8 mouse cellular contexts compared by ENCODE assay signal in genomic region chr17:45663106-45663919, GRCm38 (mm10). TPM values are rescaled to one million over a fixed set of nuclear protein-coding genes. Genes with fewer than 3 reads are reported as not detected.
DNase-seq lines count a peak whose midpoint lies in the region; ATAC-seq and TF ChIP-seq lines count a peak whose summit lies in the region.

No protein-coding gene starts in this region.

- no peak overlapping the region for H3K4me3 ChIP-seq in hindbrain, postnatal 0 days (ENCODE audit: low read length)

- peak overlapping the region; percentile 25; the same call in 1 of the 2 replicates for H3K4me2 ChIP-seq in hindbrain, postnatal 0 days (ENCODE audit: low read depth, low read length)

- no peaks in the 10 kb centered on the region for H3K4me1 ChIP-seq in hindbrain, postnatal 0 days (ENCODE audit: insufficient read depth, low read length)

- WGBS in hindbrain, postnatal 0 days: 23% methylated on average over 27 of the region's 27 CpGs

- peaks cover 41% of the 10 kb centered on the region for H3K36me3 ChIP-seq in hindbrain, postnatal 0 days (ENCODE audit: insufficient read depth, low read length)

- peak; percentile 98 for TF ChIP-seq CTCF in hindbrain, postnatal 0 days (IDR thresholded peaks at IDR 0.05; ENCODE audit: low read depth)

- peak; percentile 85 for ATAC-seq in hindbrain, postnatal 0 days

- DNase-seq in NIH3T3 (ENCODE audit: low read depth) (peak; percentile 41), adipocyte (ENCODE audit: low spot score) (no peak)
- DNase-seq in cerebellum, postnatal 10 days: peak; percentile 92 to 95
- peak; percentile 78 to 84 for DNase-seq in frontal cortex, postnatal 36 days (ENCODE audit: low spot score in 2 of 2)
- DNase-seq in hindbrain, postnatal 0 days (ENCODE audit: low spot score): peak; percentile 89
- DNase-seq in left cerebral cortex, adult 18-20 months (ENCODE audit: low spot score in 2 of 2): peak; percentile 82 to 85
- peak; percentile 75 to 83 for DNase-seq in lung, postnatal 4 days
- peak; percentile 83 to 88 for DNase-seq in right cerebral cortex, postnatal 10 days (ENCODE audit: low spot score in 2 of 2)

- H3K27ac ChIP-seq in hindbrain, postnatal 0 days: no peak overlapping the region

- no peak overlapping the region; the same call in 1 of the 2 replicates for H3K9ac ChIP-seq in hindbrain, postnatal 0 days (replicated peaks; ENCODE audit: low read length)

- H3K9me3 ChIP-seq in hindbrain, postnatal 0 days (ENCODE audit: low read length): no peaks in the 10 kb centered on the region

- no peaks in the 10 kb centered on the region for H3K27me3 ChIP-seq in hindbrain, postnatal 0 days (ENCODE audit: insufficient read depth, low read length)

RNA-seq across cellular contexts. Expression of gene Capn11, which starts 4.2 kb away (rescaled TPM):
- 0.42 and 1.8 TPM in 2 replicates for total RNA-seq in hindbrain, postnatal 0 days (2014; rRNA removed)
- polyA plus RNA-seq in hindbrain, postnatal 0 days (2015; fragmentation: Nextera tagmentation; extraction: Ambion mirVana): 0.14 and 2.0 TPM in 2 replicates
- total RNA-seq in left cerebral cortex, adult 18-20 months (2021): under 1 TPM; 0.33 to 0.91 TPM

RNA-seq across cellular contexts. Expression of gene Mrpl14, which starts 22.8 kb away (rescaled TPM):
- total RNA-seq in hindbrain, postnatal 0 days (2014; rRNA removed): 41.3 and 58.7 TPM in 2 replicates
- 117 and 119 TPM in 2 replicates for polyA plus RNA-seq in hindbrain, postnatal 0 days (2015; fragmentation: Nextera tagmentation; extraction: Ambion mirVana)
- 10 to 100 TPM; 42.0 to 45.8 TPM for total RNA-seq in left cerebral cortex, adult 18-20 months (2021)

RNA-seq across cellular contexts. Expression of gene Tmem63b, which starts 23.4 kb away (rescaled TPM):
- 241 and 252 TPM in 2 replicates for total RNA-seq in hindbrain, postnatal 0 days (2014; rRNA removed)
- polyA plus RNA-seq in hindbrain, postnatal 0 days (2015; fragmentation: Nextera tagmentation; extraction: Ambion mirVana): 123 and 139 TPM in 2 replicates
- total RNA-seq in left cerebral cortex, adult 18-20 months (2021): 100 to 1,000 TPM; 158 to 170 TPM
